Mouse (Mus musculus) brain, adult 2 months (tissue): ENCODE data around the gene Csrp3.

ENCODE experiments used
- DNase-seq: peaks from one replicate; pipeline ENCODE4 v3.0.0; 2011; ENCODE audit warnings: low read depth, low spot score

Gene Csrp3

GRCm38 (mm10) chr7:48847820-48848650 is at the start of gene Csrp3:
Gene Csrp3, minus strand, starts transcription at chr7:48848033.
- no peak for DNase-seq

GRCm38 (mm10) chr7:48896051-48896450 is 48.2 kb upstream of the Csrp3 start:
- DNase-seq = no peak

DNA sequence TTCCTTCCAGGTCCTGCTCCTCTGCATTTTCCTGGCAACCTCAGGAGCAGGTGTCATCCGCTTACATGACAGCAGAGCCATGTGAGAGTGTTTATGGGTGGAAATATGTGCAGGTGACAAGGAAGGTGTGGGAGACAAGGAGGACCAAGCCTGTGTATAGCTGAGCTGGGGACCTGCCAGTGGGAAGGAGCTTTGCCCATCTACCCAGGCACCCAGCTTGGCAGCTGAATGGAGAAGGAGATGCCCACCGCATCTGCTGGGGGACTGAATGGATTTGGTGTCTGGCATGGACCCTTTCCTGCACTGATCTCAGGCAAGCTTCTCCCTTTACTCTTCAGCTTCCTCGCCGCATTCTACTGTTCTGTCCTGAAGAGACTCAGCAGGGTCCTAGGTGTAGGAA is 47.6 kb upstream of the Csrp3 start:
- no peak for DNase-seq

- DNase-seq = peak; percentile 55
Observed at GRCm38 (mm10) chr7:48894763-48895162, 46.9 kb upstream of the Csrp3 start.

DNA sequence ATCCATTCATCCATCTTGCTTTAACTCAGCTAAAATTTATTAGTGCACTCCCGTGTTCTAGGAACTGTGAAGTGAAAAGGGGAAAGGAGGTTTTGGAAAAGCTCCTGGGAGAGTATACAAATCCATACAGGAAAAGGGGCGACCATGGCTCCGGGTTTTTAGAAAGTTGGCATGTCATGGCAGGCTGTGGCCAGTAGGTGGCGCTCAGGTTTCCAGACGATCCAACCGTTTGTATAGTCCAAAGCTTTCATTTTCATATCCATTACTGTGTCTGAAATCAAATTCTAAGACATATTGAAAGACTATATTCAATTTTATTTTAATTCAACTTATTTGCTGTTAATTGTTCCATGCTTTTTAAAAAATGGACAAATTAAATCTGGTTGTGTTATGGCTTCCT is 46.3 kb upstream of the Csrp3 start:
- DNase-seq = peak; percentile 66

DNA sequence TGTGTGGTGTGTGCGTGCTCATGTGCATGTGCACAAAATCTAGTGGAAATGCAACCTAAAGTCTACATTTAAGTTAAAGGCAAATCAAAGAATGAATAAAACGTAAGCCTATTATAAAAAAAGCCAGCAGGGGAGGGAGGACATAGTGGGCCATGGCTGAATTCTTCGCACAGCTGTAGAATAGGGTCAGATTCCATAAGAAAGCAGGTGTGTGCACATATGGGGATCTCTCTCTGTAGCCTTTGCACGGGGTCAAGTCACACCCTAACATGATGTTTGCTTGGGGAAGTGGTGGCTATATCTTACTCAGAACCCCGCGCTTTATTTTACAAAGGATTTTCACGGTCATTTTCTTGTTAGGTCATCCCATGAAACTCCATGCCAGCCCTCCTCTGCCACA is 45.3 kb upstream of the Csrp3 start:
- no peak for DNase-seq

- DNase-seq = no peak
Observed at GRCm38 (mm10) chr7:48891029-48891428, 43.2 kb upstream of the Csrp3 start.

- DNase-seq = no peak
Observed at GRCm38 (mm10) chr7:48888751-48889150, 40.9 kb upstream of the Csrp3 start.

DNA sequence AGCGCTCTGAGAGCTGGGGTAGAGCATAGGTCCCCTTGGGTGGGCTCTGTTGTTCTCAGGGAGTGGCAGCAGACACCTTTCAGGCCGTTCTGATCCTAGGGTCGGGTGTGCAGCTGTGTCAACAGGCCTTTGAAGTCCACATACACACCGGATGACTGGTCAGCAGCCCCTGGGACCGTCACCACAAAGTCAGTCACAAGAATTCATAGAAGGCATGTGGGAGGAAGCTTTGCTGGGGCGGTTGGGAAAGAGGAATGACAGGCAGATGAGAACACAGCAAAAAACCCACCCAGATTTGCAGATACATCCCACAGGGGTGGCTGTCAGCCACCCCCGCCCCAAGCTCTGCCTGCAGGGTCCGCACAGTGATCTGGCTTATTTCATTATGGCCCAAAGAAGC is 40.1 kb upstream of the Csrp3 start:
- DNase-seq = no peak

DNA sequence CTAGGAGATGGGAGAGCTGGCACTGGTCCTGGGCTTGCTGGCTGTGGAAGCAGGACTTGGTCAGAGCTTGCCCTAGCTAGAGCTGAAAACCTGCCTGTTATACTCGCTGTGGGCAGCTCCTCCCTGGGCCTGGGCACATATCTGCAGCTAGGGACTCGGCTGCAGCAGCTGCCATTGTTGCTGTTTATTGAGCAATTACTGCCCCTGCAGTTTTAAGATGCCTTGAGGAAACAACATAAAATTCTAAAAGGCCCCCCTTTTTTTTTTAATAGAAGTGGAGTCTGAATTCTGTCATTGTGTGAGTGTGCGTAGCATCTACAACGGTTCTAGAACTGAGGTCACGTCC is 36.4 kb upstream of the Csrp3 start:
- no peak for DNase-seq

- DNase-seq = no peak
Observed at GRCm38 (mm10) chr7:48883525-48884265, 35.9 kb upstream of the Csrp3 start.

GRCm38 (mm10) chr7:48881971-48882609 is 34.3 kb upstream of the Csrp3 start:
- no peak for DNase-seq

DNA sequence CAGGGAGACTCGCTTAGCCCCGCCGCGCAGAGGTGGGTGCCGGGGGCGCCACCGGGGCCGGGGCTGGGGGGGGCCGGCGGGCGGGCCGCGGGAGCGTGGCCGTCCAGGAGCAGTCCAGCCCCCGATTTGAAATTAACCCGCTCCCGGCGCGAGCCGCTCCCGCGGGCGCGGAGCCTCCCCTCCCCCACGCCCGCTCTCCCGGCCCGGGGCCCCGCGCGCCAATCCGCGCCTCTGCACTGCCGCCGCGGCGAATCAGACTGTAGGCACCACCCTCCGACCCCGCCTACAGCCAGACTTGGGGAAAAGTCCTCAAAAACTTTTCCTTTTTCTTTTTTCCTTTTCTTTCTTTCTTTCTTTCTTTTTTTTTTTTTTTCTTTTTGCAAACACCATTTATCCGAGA is 33.7 kb upstream of the Csrp3 start, which contains the start of gene E2f8:
TSS of gene E2f8 (minus strand) at position 111 of the 400 bp plus-strand sequence.
- DNase-seq = peak; percentile 26

GRCm38 (mm10) chr7:48880591-48881481 is 33.0 kb upstream of the Csrp3 start:
- peak; percentile 96 for DNase-seq

DNA sequence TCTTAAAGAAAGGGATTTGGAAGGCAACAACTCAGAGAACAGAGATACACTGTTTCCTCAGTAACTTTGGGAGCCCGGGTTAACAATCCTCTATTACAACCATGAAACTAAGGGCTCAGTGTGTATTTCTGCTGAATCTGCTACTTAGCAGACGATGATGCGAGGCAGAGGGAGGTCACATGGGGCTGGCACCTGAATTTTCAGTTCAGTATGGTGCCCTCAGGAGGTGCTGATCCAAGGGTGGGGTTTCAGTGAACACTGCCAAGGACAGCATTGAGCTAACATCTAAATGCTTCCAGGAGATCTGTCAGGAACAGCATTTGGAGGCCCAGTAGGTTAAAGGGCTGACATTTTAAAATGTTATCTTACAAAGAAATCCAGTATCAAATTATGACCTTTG is 31.7 kb upstream of the Csrp3 start:
- DNase-seq = no peak

GRCm38 (mm10) chr7:48877786-48878390 is 30.1 kb upstream of the Csrp3 start:
- peak; percentile 27 for DNase-seq

- peak; percentile 84 for DNase-seq
Observed at GRCm38 (mm10) chr7:48876526-48876925, 28.7 kb upstream of the Csrp3 start.

DNA sequence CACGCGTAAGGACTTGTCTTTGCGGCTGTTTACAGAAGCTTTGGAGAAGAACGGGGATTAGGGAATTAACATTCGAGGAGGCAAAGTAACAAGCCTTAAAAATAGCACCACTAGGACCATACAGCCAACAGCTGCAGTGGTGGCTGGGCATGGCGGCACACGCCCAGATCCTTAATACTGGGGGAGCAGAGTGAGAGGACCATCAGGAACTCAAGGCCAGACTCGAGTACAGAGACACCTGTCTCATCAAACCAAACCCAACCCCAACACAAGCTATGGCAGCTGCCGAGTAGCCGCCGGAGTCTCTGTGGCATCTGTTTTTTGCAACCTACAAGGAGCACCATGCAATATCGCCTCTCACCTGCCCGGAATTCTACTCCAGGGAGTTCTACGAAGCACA is 27.3 kb upstream of the Csrp3 start:
- DNase-seq = no peak

GRCm38 (mm10) chr7:48871292-48871691 is 23.5 kb upstream of the Csrp3 start:
- no peak for DNase-seq

DNA sequence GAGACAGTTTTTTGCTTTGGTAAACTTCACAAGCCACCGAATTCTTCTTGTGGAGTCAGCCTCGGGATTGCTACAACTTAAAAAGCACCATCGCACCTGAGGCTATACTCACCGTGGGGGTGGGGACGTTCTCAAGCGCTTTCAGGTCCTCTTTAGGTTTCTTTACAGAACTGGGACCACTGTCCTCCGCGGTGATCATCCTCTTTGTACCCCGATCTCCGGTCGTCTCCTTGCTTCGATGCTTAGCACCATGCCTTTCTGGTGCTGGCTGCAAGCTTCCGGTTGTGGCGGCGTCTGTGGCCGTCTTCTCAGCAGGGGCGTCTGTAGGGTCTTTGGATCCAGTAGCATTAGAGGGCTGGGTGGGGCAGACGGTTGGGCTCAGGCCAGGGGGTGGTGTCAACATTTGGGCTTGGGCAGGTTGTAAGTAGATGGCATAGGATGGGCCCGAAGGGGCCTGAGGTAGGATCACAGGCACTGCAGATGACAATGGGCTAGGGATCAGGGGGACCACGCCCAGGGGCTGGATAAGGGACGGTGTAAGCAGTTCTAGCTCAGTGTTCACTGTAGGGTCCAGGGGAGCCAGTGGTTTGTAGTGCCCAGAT is 22.8 kb upstream of the Csrp3 start:
- DNase-seq = no peak

GRCm38 (mm10) chr7:48870144-48870543 is 22.3 kb upstream of the Csrp3 start:
- DNase-seq = no peak
